Comparison of ENCODE assay signal across 12 mouse cellular contexts in genomic region chr5:36526274-36526673, GRCm38 (mm10). TPM values are rescaled to one million over a fixed set of nuclear protein-coding genes. Genes with fewer than 3 reads are reported as not detected.
DNase-seq lines count a peak whose midpoint lies in the region; ATAC-seq and TF ChIP-seq lines count a peak whose summit lies in the region.
"Had no signal": no experiment of that assay in that cellular context is flagged by ENCODE, and none has a peak within 500 bp of the region (broad histone marks: within the 10 kb centered on the region; RNA-seq: fewer than 3 reads in every experiment).

No protein-coding gene starts in this region.

- H3K79me2 ChIP-seq in heart, adult 2 months (replicated peaks; ENCODE audit: control insufficient read depth, insufficient read depth, low read length) = peaks cover 3% of the 10 kb centered on the region; the same call in 1 of the 2 replicates
- peaks cover 15% of the 10 kb centered on the region; the same call in 1 of the 2 replicates for H3K79me2 ChIP-seq in liver, adult 2 months (ENCODE audit: control insufficient read depth, insufficient read depth, low read length)

- no peak overlapping the region for H3K27ac ChIP-seq in heart, adult 2 months
- H3K27ac ChIP-seq in heart, embryonic 12.5 days (ENCODE audit: poor library complexity, severe bottlenecking) = no peak overlapping the region
- H3K27ac ChIP-seq in liver, adult 2 months (replicated peaks; ENCODE audit: insufficient read depth, low read depth, low read length) = no peak overlapping the region
- no peak overlapping the region for H3K27ac ChIP-seq in liver, embryonic 11.5 days (ENCODE audit: low read depth, low read length)
- no peak overlapping the region for H3K27ac ChIP-seq in lung, postnatal 0 days (ENCODE audit: low read length)
- H3K27ac ChIP-seq: embryonic facial prominence, embryonic 13.5 days; hindbrain, embryonic 15.5 days; macrophage; neural tube, embryonic 15.5 days had no signal

- 68% methylated on average over 5 of the region's 5 CpGs for WGBS in heart, adult 2 months
- WGBS in heart, embryonic 12.5 days = 61% methylated on average over 5 of the region's 5 CpGs
- WGBS in liver, adult 2 months = 82% methylated on average over 5 of the region's 5 CpGs
- WGBS in liver, embryonic 11.5 days = 78% methylated on average over 5 of the region's 5 CpGs
- 77% methylated on average over 5 of the region's 5 CpGs for WGBS in lung, postnatal 0 days

- TF ChIP-seq CTCF in heart, adult 2 months (IDR thresholded peaks at IDR 0.05) = peak; percentile 65
- peak; percentile 54 for TF ChIP-seq CTCF in liver, adult 2 months (IDR thresholded peaks at IDR 0.05; ENCODE audit: low read depth, low read length)
- TF ChIP-seq CTCF in lung, postnatal 0 days (IDR thresholded peaks at IDR 0.05) = peak; percentile 67

- peaks cover 11% of the 10 kb centered on the region for H3K4me1 ChIP-seq in heart, adult 2 months (ENCODE audit: control insufficient read depth, insufficient read depth, low read length)
- peaks cover 31% of the 10 kb centered on the region for H3K4me1 ChIP-seq in heart, embryonic 12.5 days (replicated peaks)
- H3K4me1 ChIP-seq in liver, adult 2 months (ENCODE audit: control insufficient read depth, insufficient read depth, low read length) = peaks cover 11% of the 10 kb centered on the region
- peaks cover 23% of the 10 kb centered on the region for H3K4me1 ChIP-seq in liver, embryonic 11.5 days (replicated peaks; ENCODE audit: control insufficient read depth, insufficient read depth, low read length)
- H3K4me1 ChIP-seq in lung, postnatal 0 days (ENCODE audit: insufficient read depth, low read depth, low read length) = peaks cover 17% of the 10 kb centered on the region; the same call in 1 of the 2 replicates

- H3K27me3 ChIP-seq in heart, adult 2 months (ENCODE audit: control insufficient read depth, insufficient read depth, low read length) = no peaks in the 10 kb centered on the region
- H3K27me3 ChIP-seq in heart, embryonic 12.5 days (replicated peaks) = no peaks in the 10 kb centered on the region
- H3K27me3 ChIP-seq in liver, adult 2 months (ENCODE audit: control insufficient read depth, insufficient read depth, low read length) = no peaks in the 10 kb centered on the region
- no peaks in the 10 kb centered on the region for H3K27me3 ChIP-seq in liver, embryonic 11.5 days (replicated peaks; ENCODE audit: control insufficient read depth, insufficient read depth, low read length)
- H3K27me3 ChIP-seq in lung, postnatal 0 days (replicated peaks; ENCODE audit: insufficient read depth, low read length) = no peaks in the 10 kb centered on the region
- H3K27me3 ChIP-seq: embryonic facial prominence, embryonic 13.5 days; hindbrain, embryonic 15.5 days; neural tube, embryonic 15.5 days had no signal

- H3K36me3 ChIP-seq in heart, adult 2 months (ENCODE audit: control insufficient read depth, insufficient read depth, low read length) = no peaks in the 10 kb centered on the region
- peaks cover 25% of the 10 kb centered on the region for H3K36me3 ChIP-seq in heart, embryonic 12.5 days
- H3K36me3 ChIP-seq in liver, adult 2 months (ENCODE audit: control insufficient read depth, insufficient read depth, low read length) = no peaks in the 10 kb centered on the region; the same call in none of the 2 replicates
- H3K36me3 ChIP-seq in liver, embryonic 11.5 days (ENCODE audit: control insufficient read depth, insufficient read depth, low read length) = peaks cover 10% of the 10 kb centered on the region; the same call in 1 of the 2 replicates
- H3K36me3 ChIP-seq in lung, postnatal 0 days (ENCODE audit: insufficient read depth, low read length) = no peaks in the 10 kb centered on the region

- H3K4me3 ChIP-seq in heart, adult 2 months = no peak overlapping the region
- no peak overlapping the region for H3K4me3 ChIP-seq in heart, embryonic 12.5 days
- no peak overlapping the region for H3K4me3 ChIP-seq in liver, adult 2 months (ENCODE audit: insufficient read depth, low read depth, low read length)
- no peak overlapping the region for H3K4me3 ChIP-seq in liver, embryonic 11.5 days (ENCODE audit: low read depth, low read length)
- H3K4me3 ChIP-seq in lung, postnatal 0 days (ENCODE audit: low read depth, low read length) = no peak overlapping the region
- H3K4me3 ChIP-seq: embryonic facial prominence, embryonic 13.5 days; hindbrain, embryonic 15.5 days; neural tube, embryonic 15.5 days had no signal

- TF ChIP-seq EP300 in heart, adult 2 months (IDR thresholded peaks at IDR 0.05; ENCODE audit: insufficient read depth, low read depth, low read length) = no peak
- no peak for TF ChIP-seq EP300 in lung, postnatal 0 days (IDR thresholded peaks at IDR 0.05)

- no peaks in the 10 kb centered on the region for H3K9me3 ChIP-seq in heart, embryonic 12.5 days (replicated peaks)
- no peaks in the 10 kb centered on the region for H3K9me3 ChIP-seq in liver, embryonic 11.5 days (ENCODE audit: control insufficient read depth, low read length)
- no peaks in the 10 kb centered on the region for H3K9me3 ChIP-seq in lung, postnatal 0 days (ENCODE audit: low read length)
- H3K9me3 ChIP-seq: embryonic facial prominence, embryonic 13.5 days; hindbrain, embryonic 15.5 days; neural tube, embryonic 15.5 days had no signal

- no peak for DNase-seq in heart, adult 2 months
- DNase-seq in liver, adult 2 months (ENCODE audit: extremely low read depth, low read depth, low spot score) = no peak
- no peak for DNase-seq in liver, embryonic 11.5 days (ENCODE audit: low spot score)
- peak; percentile 15 for DNase-seq in ES-CJ7 (ENCODE audit: low read depth, low spot score)
- peak; percentile 40 for DNase-seq in lung, postnatal 0 days (ENCODE audit: low spot score)
- no peak for DNase-seq in cerebellum, adult 18-20 months
- DNase-seq in cerebellum, postnatal 36 days = no peak

- no peak for TF ChIP-seq POLR2A in heart, adult 2 months (IDR thresholded peaks at IDR 0.05; ENCODE audit: insufficient read depth, low read depth, low read length)
- no peak for TF ChIP-seq POLR2A in liver, adult 2 months (IDR thresholded peaks at IDR 0.05; ENCODE audit: extremely low read depth, insufficient read depth, low read length)

- no peak for ATAC-seq in heart, embryonic 12.5 days (ENCODE audit: insufficient number of reproducible peaks, low FRiP score)
- no peak for ATAC-seq in liver, embryonic 11.5 days (replicated peaks; ENCODE audit: low FRiP score)
- ATAC-seq in lung, postnatal 0 days = no peak

- H3K9ac ChIP-seq in heart, adult 2 months (ENCODE audit: low read depth, low read length) = no peak overlapping the region
- no peak overlapping the region for H3K9ac ChIP-seq in heart, embryonic 12.5 days
- no peak overlapping the region for H3K9ac ChIP-seq in liver, adult 2 months (ENCODE audit: low read depth, low read length)
- no peak overlapping the region for H3K9ac ChIP-seq in liver, embryonic 11.5 days (ENCODE audit: low read depth, low read length)
- no peak overlapping the region for H3K9ac ChIP-seq in lung, postnatal 0 days (replicated peaks; ENCODE audit: low read depth)
- H3K9ac ChIP-seq: embryonic facial prominence, embryonic 13.5 days; hindbrain, embryonic 15.5 days had no signal

- no peak overlapping the region for H3K4me2 ChIP-seq in heart, embryonic 12.5 days
- no peak overlapping the region for H3K4me2 ChIP-seq in liver, embryonic 11.5 days
- H3K4me2 ChIP-seq in lung, postnatal 0 days (replicated peaks; ENCODE audit: low read depth, low read length) = no peak overlapping the region
- H3K4me2 ChIP-seq: embryonic facial prominence, embryonic 13.5 days; hindbrain, embryonic 15.5 days; neural tube, embryonic 15.5 days had no signal

- intact Hi-C loops in heart, adult 2 months (cut with DNase I) = loop anchor here (5.0 kb wide), 1 partner anchor 216 kb away; no protein-coding TSS in a partner anchor

RNA-seq across cellular contexts. Expression of gene Ccdc96, which starts 41.9 kb away (rescaled TPM):
- under 1 TPM; 0.21 to 0.39 TPM for total RNA-seq in heart, adult 2 months (2021)
- 0.09 and 0.14 TPM in 2 replicates for polyA plus RNA-seq in heart, adult 2 months (2012; rRNA removed)
- 0.28 and 0.29 TPM in 2 replicates for polyA plus RNA-seq in heart, embryonic 12.5 days (2016; fragmentation: Nextera tagmentation; extraction: Ambion mirVana)
- not detected in 2 replicates for total RNA-seq in liver, adult 2 months (2014; rRNA removed)
- polyA plus RNA-seq in liver, adult 2 months (2012; rRNA removed) = 0.10 TPM in 1 of 2 replicates, not detected in the other
- polyA plus RNA-seq in liver, embryonic 11.5 days (2014; fragmentation: Nextera tagmentation; extraction: Ambion mirVana) = 0.26 and 0.34 TPM in 2 replicates
- polyA plus RNA-seq in lung, postnatal 0 days (2015; fragmentation: Nextera tagmentation; extraction: Ambion mirVana) = 2.1 and 2.8 TPM in 2 replicates

RNA-seq across cellular contexts. Expression of gene Tada2b, which starts 42.2 kb away (rescaled TPM):
- total RNA-seq in heart, adult 2 months (2021) = 10 to 100 TPM; 13.5 to 16.9 TPM
- 8.5 and 11.5 TPM in 2 replicates for polyA plus RNA-seq in heart, adult 2 months (2012; rRNA removed)
- polyA plus RNA-seq in heart, embryonic 12.5 days (2016; fragmentation: Nextera tagmentation; extraction: Ambion mirVana) = 1.6 and 1.9 TPM in 2 replicates
- 5.1 and 6.0 TPM in 2 replicates for total RNA-seq in liver, adult 2 months (2014; rRNA removed)
- 13.6 and 14.4 TPM in 2 replicates for polyA plus RNA-seq in liver, adult 2 months (2012; rRNA removed)
- polyA plus RNA-seq in liver, embryonic 11.5 days (2014; fragmentation: Nextera tagmentation; extraction: Ambion mirVana) = 2.8 and 3.1 TPM in 2 replicates
- 1.9 and 2.2 TPM in 2 replicates for polyA plus RNA-seq in lung, postnatal 0 days (2015; fragmentation: Nextera tagmentation; extraction: Ambion mirVana)

Comparison
In these comparisons a context has a peak if more than half of its experiments do, and no peak if none do; other contexts are left out.
1. DNase-seq: peak in ES-CJ7 (single experiment) and lung, postnatal 0 days (single experiment); none in heart, adult 2 months (0 of 2), liver, adult 2 months (single experiment), liver, embryonic 11.5 days (single experiment), cerebellum, adult 18-20 months (0 of 2) and cerebellum, postnatal 36 days (0 of 2).
2. Peak in every context shown above with its lines, with median percentiles within 50 percentile points of each other: CTCF ChIP-seq.